Mouse (Mus musculus) hindbrain, postnatal 0 days (tissue): Measurements from ENCODE around the gene Rasl2-9. TPM values are rescaled to one million over a fixed set of nuclear protein-coding genes. Genes with fewer than 3 reads are reported as not detected.

Source experiments
- ATAC-seq: fragments of 200-750 bp; cut with Nextera tagmentation; 2 replicates; pipeline ENCODE4 v1.8.0; 2017; ENCODE audit warnings: mild to moderate bottlenecking, moderate TSS enrichment, moderate library complexity
- DNase-seq: peaks from one replicate; pipeline ENCODE4 v3.0.0-alpha.2; 2015; ENCODE audit warnings: low spot score
- H3K27ac ChIP-seq: fragments of 300-500 bp; sonication (generic); 2 replicates; pipeline ENCODE4 v1.5.1; 2014; ENCODE audit warnings: mild to moderate bottlenecking
- H3K27me3 ChIP-seq: fragments of 300-500 bp; sonication (generic); 2 replicates; pipeline ENCODE4 v1.6.1; 2014; ENCODE audit warnings: low read length, mixed read lengths; ENCODE audit not compliant: insufficient read depth
- H3K36me3 ChIP-seq: fragments of 300-500 bp; sonication (generic); 2 replicates; pipeline ENCODE4 v1.6.1; 2014; ENCODE audit warnings: low read length, mixed read lengths; ENCODE audit not compliant: insufficient read depth
- H3K4me1 ChIP-seq: fragments of 300-500 bp; sonication (generic); 2 replicates; pipeline ENCODE4 v1.6.1; 2014; ENCODE audit warnings: antibody characterized with exemption, low read length, mixed read lengths; ENCODE audit not compliant: insufficient read depth
- H3K4me2 ChIP-seq: fragments of 300-500 bp; sonication (generic); 2 replicates; pipeline ENCODE4 v1.6.1; 2014; ENCODE audit warnings: low read depth, mild to moderate bottlenecking, low read length, moderate library complexity, mixed read lengths
- H3K4me3 ChIP-seq: fragments of 300-500 bp; sonication (generic); 2 replicates; pipeline ENCODE4 v1.5.1; 2014; ENCODE audit warnings: low read length
- H3K9ac ChIP-seq: fragments of 300-500 bp; sonication (generic); replicated peaks from 2 replicates; pipeline ENCODE4 v1.6.1; 2014; ENCODE audit warnings: mild to moderate bottlenecking, low read length, moderate library complexity, mixed read lengths
- H3K9me3 ChIP-seq: fragments of 300-500 bp; sonication (generic); 2 replicates; pipeline ENCODE4 v1.6.1; 2016; ENCODE audit warnings: low read length, mixed read lengths
- CTCF ChIP-seq: IDR thresholded peaks from 2 replicates; pipeline ENCODE4 v1.5.1; 2016; ENCODE audit warnings: antibody characterized with exemption, control low read depth, low read depth
- WGBS: fragments of 180-500 bp; shearing (Covaris S2); extraction: QIAGEN DNeasy Blood & Tissue Kit; methylation state at CpG from one replicate; pipeline ENCODE4 v1.1.7; 2014; 5-methylcytosine and 5-hydroxymethylcytosine counted together
- polyA plus RNA-seq: library from polyadenylated mRNA; unstranded; fragments of >200 nt; fragmentation: Nextera tagmentation; extraction: Ambion mirVana; gene quantifications from 2 replicates; pipeline ENCODE4 v1.2.1, GENCODE M21; 2015
- total RNA-seq: library from RNA; depleted of rRNA; stranded (reverse); fragments of >200 nt; gene quantifications from 2 replicates; pipeline ENCODE4 v1.2.3, GENCODE M21; 2014

Rasl2-9 gene
- total and polyA plus RNA-seq, 2 experiments from 2014 or later = 1.2 TPM; not detected in 1

- H3K4me3 ChIP-seq = no peak overlapping the region
- no peaks in the 10 kb centered on the region for H3K4me1 ChIP-seq
- H3K9ac ChIP-seq = no peak overlapping the region
- DNase-seq (no peak), ATAC-seq (no peak)
- H3K27me3 ChIP-seq = no peaks in the 10 kb centered on the region
- H3K9me3 ChIP-seq = no peaks in the 10 kb centered on the region
- 88% methylated on average over 2 of the region's 2 CpGs for WGBS
- no peak overlapping the region for H3K4me2 ChIP-seq
- no peak for TF ChIP-seq CTCF
- H3K27ac ChIP-seq = no peak overlapping the region
- H3K36me3 ChIP-seq = peaks cover 9% of the 10 kb centered on the region; the same call in 1 of the 2 replicates
Observed at GRCm38 (mm10) chr7:5102564-5102963, 23.2 kb downstream of the Rasl2-9 start.

- H3K27me3 ChIP-seq = no peaks in the 10 kb centered on the region
- 91% methylated on average over 10 of the region's 10 CpGs for WGBS
- ATAC-seq = peak; percentile 48
Observed at GRCm38 (mm10) chr7:5101066-5101663, 24.6 kb downstream of the Rasl2-9 start.

GRCm38 (mm10) chr7:5099796-5100195 is 26.0 kb downstream of the Rasl2-9 start:
- TF ChIP-seq CTCF = no peak
- Histone ChIP-seq H3K27me3 (no peaks in the 10 kb centered on the region), H3K4me2 (no peak overlapping the region), H3K4me3 (no peak overlapping the region), H3K36me3 (peaks cover 28% of the 10 kb centered on the region), H3K4me1 (no peaks in the 10 kb centered on the region), H3K27ac (no peak overlapping the region), H3K9ac (no peak overlapping the region), H3K9me3 (no peaks in the 10 kb centered on the region)
- DNase-seq = peak; percentile 5
- WGBS = 91% methylated on average over 3 of the region's 3 CpGs
- ATAC-seq = no peak

More at GRCm38 (mm10) chr7:5101066-5101663, 24.6 kb downstream of the Rasl2-9 start:
- Histone ChIP-seq H3K4me2 (no peak overlapping the region), H3K9me3 (no peaks in the 10 kb centered on the region), H3K9ac (no peak overlapping the region), H3K27ac (no peak overlapping the region), H3K4me1 (no peaks in the 10 kb centered on the region), H3K36me3 (peaks cover 14% of the 10 kb centered on the region; the same call in 1 of the 2 replicates), H3K4me3 (no peak overlapping the region)
- TF ChIP-seq CTCF = no peak
- DNase-seq = no peak

- peaks cover 28% of the 10 kb centered on the region for H3K36me3 ChIP-seq
- TF ChIP-seq CTCF = no peak
- H3K27ac ChIP-seq = no peak overlapping the region
- H3K9ac ChIP-seq = no peak overlapping the region
- no peak overlapping the region for H3K4me2 ChIP-seq
- no peaks in the 10 kb centered on the region for H3K9me3 ChIP-seq
- no peak overlapping the region for H3K4me3 ChIP-seq
- no peak for DNase-seq
- ATAC-seq = no peak
- H3K4me1 ChIP-seq = no peaks in the 10 kb centered on the region
- 91% methylated on average over 5 of the region's 5 CpGs for WGBS
- H3K27me3 ChIP-seq = no peaks in the 10 kb centered on the region
Observed at GRCm38 (mm10) chr7:5098769-5099168, 27.0 kb downstream of the Rasl2-9 start.

GRCm38 (mm10) chr7:5092831-5093510 is 32.8 kb downstream of the Rasl2-9 start:
- WGBS = 86% methylated on average over 19 of the region's 21 CpGs
- no peak for TF ChIP-seq CTCF
- H3K4me1 ChIP-seq = no peaks in the 10 kb centered on the region

GRCm38 (mm10) chr7:5092381-5092780 is 33.4 kb downstream of the Rasl2-9 start:
- no peak overlapping the region for H3K4me3 ChIP-seq
- H3K4me1 ChIP-seq = no peaks in the 10 kb centered on the region
- no peak overlapping the region for H3K9ac ChIP-seq
- peaks cover 33% of the 10 kb centered on the region for H3K36me3 ChIP-seq
- 89% methylated on average over 6 of the region's 6 CpGs for WGBS
- DNase-seq (no peak), ATAC-seq (no peak)
- no peak for TF ChIP-seq CTCF
- H3K4me2 ChIP-seq = no peak overlapping the region
- no peaks in the 10 kb centered on the region for H3K27me3 ChIP-seq
- H3K27ac ChIP-seq = no peak overlapping the region
- no peaks in the 10 kb centered on the region for H3K9me3 ChIP-seq

More at GRCm38 (mm10) chr7:5092831-5093510, 32.8 kb downstream of the Rasl2-9 start:
- Histone ChIP-seq H3K27ac (no peak overlapping the region), H3K27me3 (no peaks in the 10 kb centered on the region), H3K36me3 (peaks cover 39% of the 10 kb centered on the region), H3K4me2 (no peak overlapping the region), H3K9me3 (no peaks in the 10 kb centered on the region), H3K9ac (no peak overlapping the region), H3K4me3 (no peak overlapping the region)
- ATAC-seq (no peak), DNase-seq (no peak)
